Mouse (Mus musculus) olfactory bulb, adult 2 months (tissue): ENCODE data around the gene Zfp286.

Source experiments
- CTCF ChIP-seq: fragments of 200-500 bp; IDR thresholded peaks from 2 replicates; pipeline ENCODE4 v1.5.1; 2012; ENCODE audit warnings: low read depth, mild to moderate bottlenecking, low read length, moderate library complexity; ENCODE audit not compliant: insufficient read depth
- POLR2A ChIP-seq: fragments of 200-500 bp; IDR thresholded peaks from 2 replicates; pipeline ENCODE4 v1.6.1; 2012; ENCODE audit warnings: mild to moderate bottlenecking, low read depth, low read length, moderate library complexity; ENCODE audit not compliant: insufficient read depth

DNA sequence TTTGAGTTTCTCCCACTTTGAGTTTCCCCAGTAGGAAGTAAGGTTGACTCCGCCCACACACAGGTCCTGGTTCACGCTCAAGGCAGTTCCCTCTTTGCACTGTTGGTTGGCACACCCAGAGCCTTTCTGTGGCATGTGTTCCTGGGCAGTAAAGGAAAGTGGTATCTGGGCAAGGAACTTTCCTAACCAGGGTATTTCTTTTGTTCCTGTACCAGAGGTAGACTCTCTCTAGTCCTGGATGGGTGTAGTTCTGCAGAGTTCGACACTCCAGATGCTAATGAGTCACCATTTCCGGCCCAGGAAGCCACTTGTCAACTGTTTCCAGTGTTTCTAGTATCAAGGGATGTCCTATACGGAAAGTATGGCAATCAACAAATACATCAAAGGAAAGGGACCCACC is 32.6 kb upstream of the Zfp286 start:
- TF ChIP-seq POLR2A: no peak
- TF ChIP-seq CTCF: no peak
